ENCODE assay signal across 10 mouse cellular contexts in genomic region chr4:59807521-59807920, GRCm38 (mm10). TPM values are rescaled to one million over a fixed set of nuclear protein-coding genes. Genes with fewer than 3 reads are reported as not detected.
DNase-seq lines count a peak whose midpoint lies in the region; ATAC-seq and TF ChIP-seq lines count a peak whose summit lies in the region.
"Had no signal": no experiment of that assay in that cellular context is flagged by ENCODE, and none has a peak within 500 bp of the region (broad histone marks: within the 10 kb centered on the region; RNA-seq: fewer than 3 reads in every experiment).

No protein-coding gene starts in this region.

- H3K4me3 ChIP-seq in intestine, postnatal 0 days (ENCODE audit: low read depth, low read length), result no peak overlapping the region
- H3K4me3 ChIP-seq in intestine, embryonic 16.5 days (ENCODE audit: low read length), result no peak overlapping the region
- H3K4me3 ChIP-seq in forebrain, postnatal 0 days (ENCODE audit: low read depth, low read length), result no peak overlapping the region
- H3K4me3 ChIP-seq in midbrain, embryonic 13.5 days (replicated peaks), result peak overlapping the region; percentile 92

- DNase-seq in brain, adult 2 months (ENCODE audit: low read depth, low spot score), result peak; percentile 73
- DNase-seq in forebrain, postnatal 0 days, result no peak
- no peak for DNase-seq in kidney, adult 9 months
- no peak for DNase-seq in right cerebral cortex, postnatal 4 days
- DNase-seq: heart, adult 11 months; thymus, postnatal 36 days had no signal

- ATAC-seq in intestine, postnatal 0 days, result no peak
- ATAC-seq in intestine, embryonic 16.5 days, result no peak
- ATAC-seq in forebrain, postnatal 0 days, result no peak
- no peak for ATAC-seq in midbrain, embryonic 13.5 days
- ATAC-seq: Patski had no signal

- no peak overlapping the region for H3K9ac ChIP-seq in intestine, postnatal 0 days (ENCODE audit: low read depth, low read length)
- no peak overlapping the region for H3K9ac ChIP-seq in intestine, embryonic 16.5 days (ENCODE audit: low read depth, low read length)
- H3K9ac ChIP-seq in forebrain, postnatal 0 days, result 0 out of 2 replicates have a peak overlapping the region, but pooled peaks have one; percentile 82
- peak overlapping the region; percentile 89; the same call in 1 of the 2 replicates for H3K9ac ChIP-seq in midbrain, embryonic 13.5 days (replicated peaks)

- TF ChIP-seq CTCF in intestine, postnatal 0 days (IDR thresholded peaks at IDR 0.05; ENCODE audit: low read depth), result no peak
- TF ChIP-seq CTCF in forebrain, postnatal 0 days (IDR thresholded peaks at IDR 0.05; ENCODE audit: low read depth), result no peak

- H3K4me1 ChIP-seq in intestine, postnatal 0 days (replicated peaks; ENCODE audit: control insufficient read depth, insufficient read depth, low read length), result no peaks in the 10 kb centered on the region
- H3K4me1 ChIP-seq in intestine, embryonic 16.5 days (ENCODE audit: control insufficient read depth, insufficient read depth, low read length), result 0 out of 2 replicates have a peak, but pooled peaks cover 9% of the 10 kb centered on the region
- H3K4me1 ChIP-seq in forebrain, postnatal 0 days (ENCODE audit: insufficient read depth), result 0 out of 2 replicates have a peak, but pooled peaks cover 7% of the 10 kb centered on the region
- peaks cover 27% of the 10 kb centered on the region for H3K4me1 ChIP-seq in midbrain, embryonic 13.5 days (replicated peaks)

- WGBS in intestine, postnatal 0 days, result 87% methylated on average over 2 of the region's 2 CpGs
- WGBS in intestine, embryonic 16.5 days, result 84% methylated on average over 2 of the region's 2 CpGs
- WGBS in forebrain, postnatal 0 days, result 73% methylated on average over 2 of the region's 2 CpGs
- WGBS in midbrain, embryonic 13.5 days, result 59% methylated on average over 2 of the region's 2 CpGs

- no peaks in the 10 kb centered on the region for H3K9me3 ChIP-seq in intestine, postnatal 0 days (ENCODE audit: control insufficient read depth)
- H3K9me3 ChIP-seq in intestine, embryonic 16.5 days (ENCODE audit: control insufficient read depth, low read length), result no peaks in the 10 kb centered on the region
- H3K9me3 ChIP-seq in forebrain, postnatal 0 days (ENCODE audit: low read length), result no peaks in the 10 kb centered on the region
- no peaks in the 10 kb centered on the region for H3K9me3 ChIP-seq in midbrain, embryonic 13.5 days

- H3K36me3 ChIP-seq in intestine, postnatal 0 days (ENCODE audit: control insufficient read depth, insufficient read depth), result no peaks in the 10 kb centered on the region
- no peaks in the 10 kb centered on the region for H3K36me3 ChIP-seq in intestine, embryonic 16.5 days (ENCODE audit: control insufficient read depth, insufficient read depth, low read length)
- H3K36me3 ChIP-seq in forebrain, postnatal 0 days (ENCODE audit: insufficient read depth), result no peaks in the 10 kb centered on the region
- H3K36me3 ChIP-seq in midbrain, embryonic 13.5 days, result no peaks in the 10 kb centered on the region

- H3K27me3 ChIP-seq in intestine, postnatal 0 days (replicated peaks; ENCODE audit: control insufficient read depth, insufficient read depth, low read length), result no peaks in the 10 kb centered on the region
- no peaks in the 10 kb centered on the region for H3K27me3 ChIP-seq in intestine, embryonic 16.5 days (replicated peaks; ENCODE audit: control insufficient read depth, insufficient read depth, low read length)
- no peaks in the 10 kb centered on the region for H3K27me3 ChIP-seq in forebrain, postnatal 0 days (ENCODE audit: insufficient read depth, low read length)
- no peaks in the 10 kb centered on the region for H3K27me3 ChIP-seq in midbrain, embryonic 13.5 days
- H3K27me3 ChIP-seq: Patski had no signal

- no peak overlapping the region for H3K27ac ChIP-seq in intestine, postnatal 0 days (ENCODE audit: low read depth, low read length)
- no peak overlapping the region for H3K27ac ChIP-seq in intestine, embryonic 16.5 days (ENCODE audit: low read length)
- no peak overlapping the region for H3K27ac ChIP-seq in forebrain, postnatal 0 days (ENCODE audit: low read depth, low read length)
- H3K27ac ChIP-seq in midbrain, embryonic 13.5 days, result no peak overlapping the region

- 0 out of 2 replicates have a peak overlapping the region, but pooled peaks have one; percentile 97 for H3K4me2 ChIP-seq in intestine, postnatal 0 days (replicated peaks; ENCODE audit: low read depth)
- H3K4me2 ChIP-seq in intestine, embryonic 16.5 days (ENCODE audit: low read depth, low read length), result no peak overlapping the region
- peak overlapping the region; percentile 64; the same call in 1 of the 2 replicates for H3K4me2 ChIP-seq in forebrain, postnatal 0 days (ENCODE audit: low read depth)
- peak overlapping the region; percentile 97 for H3K4me2 ChIP-seq in midbrain, embryonic 13.5 days (replicated peaks)

RNA-seq across cellular contexts. Expression of gene Snx30, which starts 1.9 kb away (rescaled TPM):
- polyA plus RNA-seq in intestine, postnatal 0 days (2015; fragmentation: Nextera tagmentation; extraction: Ambion mirVana), result 5.1 and 5.7 TPM in 2 replicates
- polyA plus RNA-seq in intestine, embryonic 16.5 days (2015; fragmentation: Nextera tagmentation; extraction: Ambion mirVana), result 4.3 and 5.2 TPM in 2 replicates
- 22.7 and 31.4 TPM in 2 replicates for total RNA-seq in forebrain, postnatal 0 days (2014; rRNA removed)
- 9.8 and 16.9 TPM in 2 replicates for polyA plus RNA-seq in forebrain, postnatal 0 days (2015; fragmentation: Nextera tagmentation; extraction: Ambion mirVana)
- 13.7 and 14.3 TPM in 2 replicates for polyA plus RNA-seq in midbrain, embryonic 13.5 days (2015; fragmentation: Nextera tagmentation; extraction: Ambion mirVana)

RNA-seq across cellular contexts. Expression of gene Inip, which starts 6.1 kb away (rescaled TPM):
- polyA plus RNA-seq in intestine, postnatal 0 days (2015; fragmentation: Nextera tagmentation; extraction: Ambion mirVana), result 16.7 and 17.0 TPM in 2 replicates
- 33.3 and 37.6 TPM in 2 replicates for polyA plus RNA-seq in intestine, embryonic 16.5 days (2015; fragmentation: Nextera tagmentation; extraction: Ambion mirVana)
- total RNA-seq in forebrain, postnatal 0 days (2014; rRNA removed), result 31.3 and 34.1 TPM in 2 replicates
- 39.2 and 43.2 TPM in 2 replicates for polyA plus RNA-seq in forebrain, postnatal 0 days (2015; fragmentation: Nextera tagmentation; extraction: Ambion mirVana)
- 80.1 and 82.0 TPM in 2 replicates for polyA plus RNA-seq in midbrain, embryonic 13.5 days (2015; fragmentation: Nextera tagmentation; extraction: Ambion mirVana)

Comparison
In these comparisons a context has a peak if more than half of its experiments do, and no peak if none do; other contexts are left out.
1. H3K9ac ChIP-seq: peak in forebrain, postnatal 0 days (single experiment) and midbrain, embryonic 13.5 days (single experiment); none in intestine, postnatal 0 days (single experiment) and intestine, embryonic 16.5 days (single experiment).